ENCODE assay signal across 8 mouse cellular contexts in genomic region chr17:25828712-25829557, GRCm38 (mm10). TPM values are rescaled to one million over a fixed set of nuclear protein-coding genes. Genes with fewer than 3 reads are reported as not detected.
A peak's percentile ranks its signal among the peaks of the same experiment; 100 is the strongest.
DNase-seq lines count a peak whose midpoint lies in the region; ATAC-seq and TF ChIP-seq lines count a peak whose summit lies in the region.

Gene Jmjd8 (plus strand): TSS chr17:25828867.

- no peaks in the 10 kb centered on the region for H3K9me3 ChIP-seq in E14TG2a.4 (ENCODE audit: low read length)
- no peaks in the 10 kb centered on the region for H3K9me3 ChIP-seq in forebrain, embryonic 12.5 days
- no peaks in the 10 kb centered on the region for H3K9me3 ChIP-seq in heart, embryonic 16.5 days (replicated peaks; ENCODE audit: control insufficient read depth, low read length)
- H3K9me3 ChIP-seq in liver, embryonic 16.5 days (replicated peaks; ENCODE audit: control insufficient read depth, low read length), result no peaks in the 10 kb centered on the region
- H3K9me3 ChIP-seq in neural tube, embryonic 13.5 days, result no peaks in the 10 kb centered on the region

- WGBS in forebrain, embryonic 12.5 days, result 2% methylated on average over 32 of the region's 32 CpGs
- under 1% methylated on average over 32 of the region's 32 CpGs for WGBS in heart, embryonic 16.5 days
- WGBS in liver, embryonic 16.5 days (ENCODE audit: insufficient replicate concordance), result 1% methylated on average over 32 of the region's 32 CpGs
- 1% methylated on average over 32 of the region's 32 CpGs for WGBS in neural tube, embryonic 13.5 days

- peak; percentile 27 for TF ChIP-seq CTCF in E14TG2a.4 (conservative IDR thresholded peaks at IDR 0.05; ENCODE audit: low read length)

- DNase-seq in c-Kit-positive CD71-positive TER-119-negative erythroid progenitor cells, embryonic 14.5 days (ENCODE audit: low read depth), result peak; percentile 69
- DNase-seq in kidney, postnatal 25 days, result peak; percentile 87 to 92
- DNase-seq in testis, postnatal 10 days (ENCODE audit: low spot score), result peak; percentile 81

- peak within 1 kb of the TSS; percentile 79 for H3K4me2 ChIP-seq in forebrain, embryonic 12.5 days
- H3K4me2 ChIP-seq in heart, embryonic 16.5 days (ENCODE audit: low read depth, low read length), result peak within 1 kb of the TSS; percentile 77
- peak within 1 kb of the TSS; percentile 69 for H3K4me2 ChIP-seq in liver, embryonic 16.5 days (ENCODE audit: low read depth, low read length)
- peak within 1 kb of the TSS; percentile 96 for H3K4me2 ChIP-seq in neural tube, embryonic 13.5 days

- peak within 1 kb of the TSS; percentile 85 for H3K9ac ChIP-seq in forebrain, embryonic 12.5 days
- peak within 1 kb of the TSS; percentile 89 for H3K9ac ChIP-seq in heart, embryonic 16.5 days (ENCODE audit: low read length)
- peak within 1 kb of the TSS; percentile 73 for H3K9ac ChIP-seq in liver, embryonic 16.5 days (ENCODE audit: low read depth, low read length)
- peak within 1 kb of the TSS; percentile 89 for H3K9ac ChIP-seq in neural tube, embryonic 13.5 days

- H3K36me3 ChIP-seq in E14TG2a.4 (ENCODE audit: insufficient read depth, low read length), result peaks cover 66% of the 10 kb centered on the region
- H3K36me3 ChIP-seq in forebrain, embryonic 12.5 days (replicated peaks), result peaks cover 47% of the 10 kb centered on the region
- H3K36me3 ChIP-seq in heart, embryonic 16.5 days (ENCODE audit: control insufficient read depth, insufficient read depth), result peaks cover 36% of the 10 kb centered on the region
- peaks cover 14% of the 10 kb centered on the region for H3K36me3 ChIP-seq in liver, embryonic 16.5 days (ENCODE audit: control insufficient read depth, insufficient read depth)
- peaks cover 51% of the 10 kb centered on the region for H3K36me3 ChIP-seq in neural tube, embryonic 13.5 days

- H3K4me3 ChIP-seq in E14TG2a.4 (replicated peaks; ENCODE audit: low read length), result peak within 1 kb of the TSS; percentile 95
- peak within 1 kb of the TSS; percentile 63 for H3K4me3 ChIP-seq in forebrain, embryonic 12.5 days (replicated peaks)
- peak within 1 kb of the TSS; percentile 68 for H3K4me3 ChIP-seq in heart, embryonic 16.5 days (ENCODE audit: low read length)
- H3K4me3 ChIP-seq in liver, embryonic 16.5 days (ENCODE audit: low read depth, low read length), result peak within 1 kb of the TSS; percentile 60
- peak within 1 kb of the TSS; percentile 76 for H3K4me3 ChIP-seq in neural tube, embryonic 13.5 days

- H3K27me3 ChIP-seq in E14TG2a.4 (ENCODE audit: insufficient read depth, low read length), result no peaks in the 10 kb centered on the region
- no peaks in the 10 kb centered on the region for H3K27me3 ChIP-seq in forebrain, embryonic 12.5 days
- H3K27me3 ChIP-seq in heart, embryonic 16.5 days (ENCODE audit: control insufficient read depth, insufficient read depth, low read length), result no peaks in the 10 kb centered on the region
- no peaks in the 10 kb centered on the region for H3K27me3 ChIP-seq in liver, embryonic 16.5 days (ENCODE audit: control insufficient read depth, insufficient read depth, low read depth, low read length)
- H3K27me3 ChIP-seq in neural tube, embryonic 13.5 days, result no peaks in the 10 kb centered on the region

- H3K4me1 ChIP-seq in E14TG2a.4 (replicated peaks; ENCODE audit: low read depth, low read length), result peaks cover 86% of the 10 kb centered on the region
- peaks cover 80% of the 10 kb centered on the region for H3K4me1 ChIP-seq in forebrain, embryonic 12.5 days
- H3K4me1 ChIP-seq in heart, embryonic 16.5 days (ENCODE audit: control insufficient read depth, insufficient read depth, low read length), result peaks cover 48% of the 10 kb centered on the region
- peaks cover 60% of the 10 kb centered on the region for H3K4me1 ChIP-seq in liver, embryonic 16.5 days (ENCODE audit: control insufficient read depth, low read depth, low read length)
- H3K4me1 ChIP-seq in neural tube, embryonic 13.5 days (replicated peaks), result peaks cover 84% of the 10 kb centered on the region

- H3K27ac ChIP-seq in forebrain, embryonic 12.5 days, result peak within 1 kb of the TSS; percentile 93
- H3K27ac ChIP-seq in heart, embryonic 16.5 days (ENCODE audit: low read length), result peak within 1 kb of the TSS; percentile 87
- H3K27ac ChIP-seq in liver, embryonic 16.5 days (ENCODE audit: low read length), result peak within 1 kb of the TSS; percentile 75
- peak within 1 kb of the TSS; percentile 94 for H3K27ac ChIP-seq in neural tube, embryonic 13.5 days (replicated peaks)

- peak; percentile 48 for ATAC-seq in forebrain, embryonic 12.5 days (ENCODE audit: low FRiP score)
- no peak for ATAC-seq in heart, embryonic 16.5 days (replicated peaks; ENCODE audit: extremely low read depth, insufficient read depth, low FRiP score)
- ATAC-seq in liver, embryonic 16.5 days (ENCODE audit: low read depth), result peak; percentile 11; the same call in 1 of the 2 replicates
- ATAC-seq in neural tube, embryonic 13.5 days (ENCODE audit: low read depth), result peak; percentile 45

RNA-seq across cellular contexts. Expression of gene Jmjd8, which starts in this region (rescaled TPM):
- polyA plus RNA-seq in forebrain, embryonic 12.5 days (2016; fragmentation: Nextera tagmentation; extraction: Ambion mirVana), result 65.7 and 69.5 TPM in 2 replicates
- polyA plus RNA-seq in heart, embryonic 16.5 days (2015; fragmentation: Nextera tagmentation; extraction: Ambion mirVana), result 35.0 and 36.6 TPM in 2 replicates
- 20.7 and 23.5 TPM in 2 replicates for polyA plus RNA-seq in liver, embryonic 16.5 days (2015; fragmentation: Nextera tagmentation; extraction: Ambion mirVana)
- 55.2 and 60.6 TPM in 2 replicates for polyA plus RNA-seq in neural tube, embryonic 13.5 days (2015; fragmentation: Nextera tagmentation; extraction: Ambion mirVana)
